Mouse (Mus musculus) fat pad, adult 2 months (tissue): ENCODE results near the gene Gimap5.

ENCODE experiments used
- DNase-seq: peaks from one replicate; pipeline ENCODE4 v3.0.0-alpha.2; 2011; ENCODE audit warnings: low read depth, low spot score; ENCODE audit errors: extremely low read depth

Gene Gimap5

GRCm38 (mm10) chr6:48739780-48740055, 6.3 kb upstream of the Gimap5 start:
- DNase-seq = no peak

GRCm38 (mm10) chr6:48740501-48741169, 5.4 kb upstream of the Gimap5 start:
- DNase-seq = no peak

GRCm38 (mm10) chr6:48741273-48741672, 4.7 kb upstream of the Gimap5 start:
- no peak for DNase-seq

- no peak for DNase-seq
Measured at GRCm38 (mm10) chr6:48741711-48742206, 4.2 kb upstream of the Gimap5 start.

GRCm38 (mm10) chr6:48742422-48743351, 3.3 kb upstream of the Gimap5 start:
- no peak for DNase-seq

GRCm38 (mm10) chr6:48745490-48745889, 507 bp upstream of the Gimap5 start:
- DNase-seq = no peak

GRCm38 (mm10) chr6:48747091-48747966, 1.3 kb downstream of the Gimap5 start:
- DNase-seq = no peak

GRCm38 (mm10) chr6:48763567-48764270, 17.7 kb downstream of the Gimap5 start:
- DNase-seq = no peak

- no peak for DNase-seq
Measured at GRCm38 (mm10) chr6:48764496-48764895, 18.5 kb downstream of the Gimap5 start.

- no peak for DNase-seq
Measured at GRCm38 (mm10) chr6:48768178-48768869, 22.3 kb downstream of the Gimap5 start.

GRCm38 (mm10) chr6:48768933-48769332, 22.9 kb downstream of the Gimap5 start:
- DNase-seq = no peak

- no peak for DNase-seq
Measured at GRCm38 (mm10) chr6:48770696-48771095, 24.7 kb downstream of the Gimap5 start, which contains the start of gene Gimap3. Gene Gimap3, minus strand, starts transcription at chr6:48770851.

GRCm38 (mm10) chr6:48772030-48772429, 26.0 kb downstream of the Gimap5 start:
- DNase-seq = no peak

GRCm38 (mm10) chr6:48784406-48784805, 38.4 kb downstream of the Gimap5 start:
- DNase-seq = no peak

- DNase-seq = peak; percentile 82
Measured at GRCm38 (mm10) chr6:48785189-48785588, 39.2 kb downstream of the Gimap5 start.

- DNase-seq = no peak
Measured at GRCm38 (mm10) chr6:48785601-48786000, 39.6 kb downstream of the Gimap5 start.

GRCm38 (mm10) chr6:48787867-48788266, 41.9 kb downstream of the Gimap5 start:
- DNase-seq = no peak

GRCm38 (mm10) chr6:48801897-48802296, 55.9 kb downstream of the Gimap5 start:
- no peak for DNase-seq

GRCm38 (mm10) chr6:48803406-48804051, 57.5 kb downstream of the Gimap5 start:
- no peak for DNase-seq
